Mouse (Mus musculus): ENCODE data around the gene Mgat3. TPM values are rescaled to one million over a fixed set of nuclear protein-coding genes. Genes with fewer than 3 reads are reported as not detected.
A peak's percentile ranks its signal among the peaks of the same experiment; 100 is the strongest.

Gene Mgat3
- polyA plus RNA-seq, 1 experiment from 2014 or later: 12.1 TPM

GRCm38 (mm10) chr15:80153757-80154156 is 19.8 kb upstream of the Mgat3 start:
- no peak overlapping the region for H3K9ac ChIP-seq
- H3K4me1 ChIP-seq (replicated peaks): peaks cover 9% of the 10 kb centered on the region
- 82% methylated on average over 11 of the region's 11 CpGs for WGBS
- no peak overlapping the region for H3K27ac ChIP-seq
- H3K9me3 ChIP-seq: no peaks in the 10 kb centered on the region
- H3K4me2 ChIP-seq (replicated peaks): no peak overlapping the region
- H3K27me3 ChIP-seq (replicated peaks): no peaks in the 10 kb centered on the region
- no peak overlapping the region for H3K4me3 ChIP-seq (replicated peaks)
- H3K36me3 ChIP-seq: peaks cover 39% of the 10 kb centered on the region
- no peak for ATAC-seq

GRCm38 (mm10) chr15:80155707-80156106 is 17.8 kb upstream of the Mgat3 start:
- Histone ChIP-seq H3K4me1 (replicated peaks) (peaks cover 26% of the 10 kb centered on the region), H3K9ac (no peak overlapping the region), H3K36me3 (peaks cover 39% of the 10 kb centered on the region), H3K4me3 (replicated peaks) (no peak overlapping the region), H3K27me3 (replicated peaks) (no peaks in the 10 kb centered on the region), H3K4me2 (replicated peaks) (no peak overlapping the region), H3K27ac (no peak overlapping the region), H3K9me3 (no peaks in the 10 kb centered on the region)
- no peak for ATAC-seq
- WGBS: 92% methylated on average over 8 of the region's 8 CpGs

GRCm38 (mm10) chr15:80157197-80157943 is 16.2 kb upstream of the Mgat3 start:
- peak overlapping the region; percentile 89 for H3K27ac ChIP-seq
- H3K9ac ChIP-seq: no peak overlapping the region
- no peaks in the 10 kb centered on the region for H3K9me3 ChIP-seq
- no peak overlapping the region for H3K4me2 ChIP-seq (replicated peaks)
- H3K4me3 ChIP-seq (replicated peaks): no peak overlapping the region
- no peak for ATAC-seq
- H3K36me3 ChIP-seq: peaks cover 39% of the 10 kb centered on the region
- 86% methylated on average over 22 of the region's 22 CpGs for WGBS
- H3K27me3 ChIP-seq (replicated peaks): no peaks in the 10 kb centered on the region
- peaks cover 32% of the 10 kb centered on the region for H3K4me1 ChIP-seq (replicated peaks)

GRCm38 (mm10) chr15:80158001-80158706 is 15.4 kb upstream of the Mgat3 start:
- Histone ChIP-seq H3K4me3 (replicated peaks) (no peak overlapping the region), H3K36me3 (peaks cover 39% of the 10 kb centered on the region), H3K4me2 (replicated peaks) (no peak overlapping the region), H3K9ac (no peak overlapping the region), H3K27ac (peak overlapping the region; percentile 89), H3K4me1 (replicated peaks) (peaks cover 32% of the 10 kb centered on the region), H3K9me3 (no peaks in the 10 kb centered on the region), H3K27me3 (replicated peaks) (no peaks in the 10 kb centered on the region)
- ATAC-seq: no peak
- WGBS: 59% methylated on average over 5 of the region's 5 CpGs

- no peak overlapping the region for H3K4me3 ChIP-seq (replicated peaks)
- H3K27me3 ChIP-seq (replicated peaks): no peaks in the 10 kb centered on the region
- ATAC-seq: no peak
- H3K4me1 ChIP-seq (replicated peaks): peaks cover 32% of the 10 kb centered on the region
- no peak overlapping the region for H3K9ac ChIP-seq
- H3K27ac ChIP-seq: peak overlapping the region; percentile 89
- H3K9me3 ChIP-seq: no peaks in the 10 kb centered on the region
- H3K36me3 ChIP-seq: peaks cover 37% of the 10 kb centered on the region
- whole genome bisulfite sequencing: 27% methylated on average over 4 of the region's 4 CpGs
- 0 out of 2 replicates have a peak overlapping the region, but pooled peaks have one; percentile 30 for H3K4me2 ChIP-seq (replicated peaks)
These were observed 14.8 kb upstream of the Mgat3 start for GRCm38 (mm10) chr15:80158707-80159090.

- H3K4me1 ChIP-seq (replicated peaks): peaks cover 32% of the 10 kb centered on the region
- ATAC-seq: peak; percentile 93
- H3K9me3 ChIP-seq: no peaks in the 10 kb centered on the region
- H3K4me3 ChIP-seq (replicated peaks): no peak overlapping the region
- peaks cover 31% of the 10 kb centered on the region for H3K36me3 ChIP-seq
- WGBS: 31% methylated on average over 8 of the region's 8 CpGs
- peak overlapping the region; percentile 89 for H3K27ac ChIP-seq
- H3K27me3 ChIP-seq (replicated peaks): no peaks in the 10 kb centered on the region
- H3K9ac ChIP-seq: peak overlapping the region; percentile 28; the same call in 1 of the 2 replicates
- H3K4me2 ChIP-seq (replicated peaks): peak overlapping the region; percentile 38
These were observed 14.1 kb upstream of the Mgat3 start for GRCm38 (mm10) chr15:80159286-80159901.

- Histone ChIP-seq H3K9ac (peak overlapping the region; percentile 28), H3K27ac (peak overlapping the region; percentile 89), H3K36me3 (peaks cover 28% of the 10 kb centered on the region), H3K9me3 (no peaks in the 10 kb centered on the region), H3K4me3 (replicated peaks) (no peak overlapping the region), H3K27me3 (replicated peaks) (no peaks in the 10 kb centered on the region), H3K4me1 (replicated peaks) (peaks cover 32% of the 10 kb centered on the region), H3K4me2 (replicated peaks) (peak overlapping the region; percentile 38; the same call in 1 of the 2 replicates)
- no peak for ATAC-seq
- WGBS: 85% methylated on average over 13 of the region's 13 CpGs
These were observed 13.3 kb upstream of the Mgat3 start for GRCm38 (mm10) chr15:80160223-80160622.

- peaks cover 32% of the 10 kb centered on the region for H3K4me1 ChIP-seq (replicated peaks)
- H3K4me2 ChIP-seq (replicated peaks): no peak overlapping the region
- 0 out of 2 replicates have a peak overlapping the region, but pooled peaks have one; percentile 28 for H3K9ac ChIP-seq
- WGBS: 92% methylated on average over 4 of the region's 4 CpGs
- no peaks in the 10 kb centered on the region for H3K9me3 ChIP-seq
- H3K27ac ChIP-seq: peak overlapping the region; percentile 89
- H3K4me3 ChIP-seq (replicated peaks): no peak overlapping the region
- ATAC-seq: no peak
- peaks cover 23% of the 10 kb centered on the region for H3K36me3 ChIP-seq
- H3K27me3 ChIP-seq (replicated peaks): no peaks in the 10 kb centered on the region
These were observed 12.8 kb upstream of the Mgat3 start for GRCm38 (mm10) chr15:80160726-80161125.

- WGBS: 96% methylated on average over 3 of the region's 3 CpGs
- Histone ChIP-seq H3K9me3 (no peaks in the 10 kb centered on the region), H3K9ac (no peak overlapping the region), H3K4me1 (replicated peaks) (peaks cover 32% of the 10 kb centered on the region), H3K27me3 (replicated peaks) (no peaks in the 10 kb centered on the region), H3K4me3 (replicated peaks) (no peak overlapping the region), H3K36me3 (peaks cover 18% of the 10 kb centered on the region; the same call in 1 of the 2 replicates), H3K27ac (peak overlapping the region; percentile 89; the same call in 1 of the 2 replicates), H3K4me2 (replicated peaks) (no peak overlapping the region)
- ATAC-seq: no peak
These were observed 12.3 kb upstream of the Mgat3 start for GRCm38 (mm10) chr15:80161199-80161598.

GRCm38 (mm10) chr15:80162401-80162964 is 11.0 kb upstream of the Mgat3 start:
- peaks cover 15% of the 10 kb centered on the region; the same call in 1 of the 2 replicates for H3K36me3 ChIP-seq
- ATAC-seq: no peak
- H3K4me3 ChIP-seq (replicated peaks): no peak overlapping the region
- no peaks in the 10 kb centered on the region for H3K27me3 ChIP-seq (replicated peaks)
- peaks cover 32% of the 10 kb centered on the region for H3K4me1 ChIP-seq (replicated peaks)
- H3K9me3 ChIP-seq: no peaks in the 10 kb centered on the region
- no peak overlapping the region for H3K4me2 ChIP-seq (replicated peaks)
- H3K9ac ChIP-seq: no peak overlapping the region
- 88% methylated on average over 4 of the region's 4 CpGs for WGBS
- H3K27ac ChIP-seq: no peak overlapping the region

GRCm38 (mm10) chr15:80163274-80163673 is 10.2 kb upstream of the Mgat3 start:
- Histone ChIP-seq H3K4me3 (replicated peaks) (no peak overlapping the region), H3K9ac (no peak overlapping the region), H3K27me3 (replicated peaks) (no peaks in the 10 kb centered on the region), H3K36me3 (peaks cover 10% of the 10 kb centered on the region; the same call in 1 of the 2 replicates), H3K4me1 (replicated peaks) (peaks cover 29% of the 10 kb centered on the region), H3K27ac (no peak overlapping the region), H3K9me3 (no peaks in the 10 kb centered on the region), H3K4me2 (replicated peaks) (no peak overlapping the region)
- 85% methylated on average over 11 of the region's 11 CpGs for WGBS
- no peak for ATAC-seq

- Histone ChIP-seq H3K9ac (no peak overlapping the region), H3K4me1 (replicated peaks) (peaks cover 24% of the 10 kb centered on the region), H3K4me3 (replicated peaks) (no peak overlapping the region), H3K9me3 (no peaks in the 10 kb centered on the region), H3K27me3 (replicated peaks) (no peaks in the 10 kb centered on the region), H3K36me3 (peaks cover 6% of the 10 kb centered on the region; the same call in 1 of the 2 replicates), H3K27ac (no peak overlapping the region), H3K4me2 (replicated peaks) (no peak overlapping the region)
- 85% methylated on average over 4 of the region's 4 CpGs for WGBS
- ATAC-seq: no peak
These were observed 9.8 kb upstream of the Mgat3 start for GRCm38 (mm10) chr15:80163716-80164115.

Measured in intestine, embryonic 15.5 days (tissue).